Mouse (Mus musculus): ENCODE results near the gene Rhbdl1.

Gene Rhbdl1

GRCm38 (mm10) chr17:25791320-25791842 lies 45.7 kb downstream of the Rhbdl1 start:
- DNase-seq: peak; percentile 70

DNA sequence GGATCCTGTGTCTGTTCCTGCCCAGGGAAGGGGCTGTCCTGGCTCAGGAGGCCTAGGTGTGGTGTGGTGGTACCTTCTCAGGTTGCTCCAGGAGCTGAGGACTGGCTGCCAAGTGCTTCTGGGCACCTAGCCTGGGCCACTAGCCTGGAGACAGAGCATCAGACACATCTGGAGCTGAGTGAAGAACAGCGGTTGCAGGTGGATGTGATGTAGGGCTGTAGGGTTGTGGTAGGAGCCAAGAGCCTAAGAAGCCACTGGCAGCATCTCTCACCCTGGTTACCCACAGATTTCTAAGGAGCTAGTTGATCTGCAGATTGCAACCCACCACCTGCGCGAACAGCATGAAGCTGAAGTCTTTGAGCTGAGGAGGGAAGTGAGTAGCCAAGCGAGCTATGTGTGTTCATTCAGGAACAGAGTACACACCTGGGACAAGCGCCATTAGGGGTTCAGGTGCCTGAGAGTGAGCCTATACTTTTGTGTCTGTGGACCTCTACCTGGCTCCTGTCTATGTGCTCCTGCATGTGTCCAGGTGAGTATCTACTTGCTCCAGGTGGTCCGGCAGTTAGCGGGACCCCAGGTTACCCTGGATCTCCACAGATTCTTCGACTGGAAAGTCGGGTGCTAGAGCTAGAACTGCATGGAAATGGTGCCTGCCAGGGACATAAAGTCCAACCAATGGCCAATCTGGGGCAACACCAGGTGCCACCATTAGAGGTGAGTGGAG lies 50.2 kb downstream of the Rhbdl1 start:
- no peak for DNase-seq

- DNase-seq: no peak
Observed at GRCm38 (mm10) chr17:25786280-25786679, 50.8 kb downstream of the Rhbdl1 start, which contains the start of gene Ccdc78. TSS of gene Ccdc78 (plus strand) at chr17:25786580.

DNA sequence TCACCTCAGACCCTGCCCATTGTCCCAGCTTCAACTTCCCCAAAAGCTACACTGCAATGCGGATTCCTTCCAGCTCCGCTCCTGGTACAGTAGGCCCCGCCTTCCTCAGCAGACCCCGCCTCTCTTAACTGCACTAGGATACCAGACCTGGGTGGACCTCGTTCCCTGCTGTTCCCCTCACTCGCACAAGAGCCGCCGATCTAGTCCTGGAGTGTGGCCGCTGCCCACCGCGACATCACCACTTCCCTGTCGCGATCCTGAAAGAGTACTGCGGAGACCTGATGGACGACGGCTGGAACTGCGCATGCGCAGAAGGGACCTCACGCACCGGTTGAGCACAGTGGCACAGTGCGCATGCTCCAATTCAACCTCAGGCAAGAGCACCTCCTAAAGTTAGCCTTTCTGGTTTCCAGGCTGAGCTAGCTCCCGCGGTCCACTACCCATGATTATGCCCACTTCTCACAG lies 51.8 kb downstream of the Rhbdl1 start, which contains the start of gene Haghl:
TSS of gene Haghl (minus strand) at position 393 of the 465 bp plus-strand sequence.
- peak; percentile 97 for DNase-seq
